Mouse (Mus musculus) cerebellum, adult 9-11 months (tissue): Measurements from ENCODE around the gene Gm9887.
"Not testable (repeated sequence)": the region's sequence is repeated elsewhere in the genome, so short reads cannot be mapped to it uniquely, and the experiment has no call there.

Experiments used
- DNase-seq: peaks from one replicate; pipeline ENCODE4 v3.0.0; 2022

Gene Gm9887

GRCm38 (mm10) chr12:69385542-69386280, 13.5 kb upstream of the Gm9887 start:
- DNase-seq: no peak

DNA sequence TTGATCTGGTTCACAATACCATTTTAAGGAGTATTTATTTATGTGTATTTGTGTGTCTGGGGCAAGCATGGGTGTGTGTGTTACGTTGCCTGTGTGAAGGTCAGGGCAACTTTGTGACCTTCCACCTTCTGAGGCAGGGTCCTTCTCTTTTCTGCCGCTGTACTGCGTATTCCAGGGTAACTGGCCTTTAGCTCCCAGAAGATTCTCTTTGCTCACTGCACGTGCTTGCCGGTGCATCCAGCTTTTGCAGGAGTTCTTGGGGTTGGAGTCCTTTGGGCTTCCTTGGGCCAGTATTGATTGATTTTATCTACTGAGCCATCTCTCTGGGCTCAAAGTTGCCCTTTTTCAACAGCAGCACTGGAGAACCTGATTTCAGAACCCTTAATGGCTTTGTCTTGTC, 12.3 kb upstream of the Gm9887 start:
- no peak for DNase-seq

DNA sequence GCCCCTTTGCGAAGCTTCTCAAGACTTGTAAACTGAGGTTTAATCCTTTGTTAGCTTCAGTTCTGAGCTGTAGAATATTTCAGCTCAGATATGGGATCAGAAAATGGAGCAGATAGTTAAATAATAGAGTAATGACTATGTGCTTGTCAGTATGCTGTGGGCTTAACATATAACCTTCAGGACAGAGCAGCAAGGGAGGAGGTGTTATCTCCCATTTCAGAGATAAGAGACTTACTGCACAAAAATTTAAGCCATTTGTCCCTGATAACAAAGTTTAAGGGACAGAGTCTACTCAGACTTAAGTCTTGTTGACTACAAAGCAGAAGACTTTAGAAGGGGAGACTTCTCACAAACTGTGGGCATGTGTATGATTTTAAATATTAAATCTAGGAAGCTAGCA, 10.6 kb upstream of the Gm9887 start:
- no peak for DNase-seq

DNA sequence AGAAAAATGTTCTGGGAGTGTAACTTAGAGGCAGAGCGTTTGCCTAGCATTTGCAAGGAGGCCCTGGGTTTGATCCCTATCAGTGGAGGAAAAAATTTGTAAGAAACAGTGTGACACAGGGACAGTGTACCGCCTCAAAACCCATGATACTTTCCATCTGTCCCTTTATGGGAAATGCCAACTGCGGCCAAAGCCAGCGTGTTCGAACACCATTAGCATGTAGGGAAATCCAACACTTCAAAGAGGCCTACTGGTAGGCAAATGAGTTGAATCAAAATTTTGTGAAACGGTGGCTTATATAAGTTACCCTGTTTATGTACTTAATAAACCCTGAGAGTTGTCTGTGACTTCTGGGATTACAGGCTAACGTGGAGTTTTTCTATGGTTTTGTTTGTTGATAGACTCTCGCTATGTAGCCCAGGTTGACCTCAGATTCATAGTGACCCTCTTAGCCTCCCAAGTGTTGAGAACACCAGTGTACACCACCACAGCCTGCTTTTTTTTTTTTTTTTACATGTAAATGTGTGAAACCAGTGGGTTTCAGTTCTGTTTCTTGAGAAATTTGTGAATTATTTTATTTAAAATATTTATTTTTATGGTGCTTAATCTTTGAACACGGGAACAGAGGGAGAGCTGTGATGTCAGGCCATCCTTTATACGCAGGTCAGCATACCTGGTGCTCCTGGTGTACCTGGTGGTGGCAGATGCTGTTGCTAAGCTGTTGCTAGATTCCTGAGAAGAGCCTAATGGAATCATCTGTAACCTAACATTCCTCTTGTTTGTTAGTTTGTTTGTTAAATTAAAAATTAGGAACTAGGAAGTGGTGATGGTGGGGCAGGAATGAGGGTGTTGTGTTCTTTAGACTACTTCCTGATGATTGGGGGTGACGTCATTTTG, 6.5 kb upstream of the Gm9887 start:
- DNase-seq: no peak

GRCm38 (mm10) chr12:69377636-69378035, 5.4 kb upstream of the Gm9887 start:
- DNase-seq: not testable (repeated sequence)

GRCm38 (mm10) chr12:69377188-69377587, 4.9 kb upstream of the Gm9887 start:
- no peak for DNase-seq

GRCm38 (mm10) chr12:69376132-69376531, 3.9 kb upstream of the Gm9887 start:
- no peak for DNase-seq

GRCm38 (mm10) chr12:69373850-69374766, 1.9 kb upstream of the Gm9887 start:
- no peak for DNase-seq

DNA sequence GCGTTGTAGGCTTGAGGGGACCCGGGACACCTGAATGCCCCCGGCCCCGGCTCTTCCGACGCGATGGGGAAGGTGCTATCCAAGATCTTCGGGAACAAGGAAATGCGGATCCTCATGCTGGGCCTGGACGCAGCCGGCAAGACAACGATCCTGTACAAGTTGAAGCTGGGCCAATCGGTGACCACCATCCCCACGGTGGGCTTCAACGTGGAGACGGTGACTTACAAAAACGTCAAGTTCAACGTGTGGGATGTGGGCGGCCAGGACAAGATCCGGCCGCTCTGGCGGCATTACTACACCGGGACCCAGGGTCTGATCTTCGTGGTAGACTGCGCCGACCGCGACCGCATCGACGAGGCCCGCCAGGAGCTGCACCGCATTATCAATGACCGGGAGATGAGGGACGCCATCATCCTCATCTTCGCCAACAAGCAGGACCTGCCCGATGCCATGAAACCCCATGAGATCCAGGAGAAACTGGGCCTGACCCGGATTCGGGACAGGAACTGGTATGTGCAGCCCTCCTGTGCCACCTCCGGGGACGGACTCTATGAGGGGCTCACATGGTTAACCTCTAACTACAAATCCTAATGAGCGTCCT, 573 bp upstream of the Gm9887 start:
- peak; percentile 62 for DNase-seq

- DNase-seq: no peak
Observed at GRCm38 (mm10) chr12:69371421-69371853, 821 bp downstream of the Gm9887 start.

GRCm38 (mm10) chr12:69370936-69371335, 1.3 kb downstream of the Gm9887 start:
- no peak for DNase-seq

GRCm38 (mm10) chr12:69367557-69367956, 4.7 kb downstream of the Gm9887 start:
- DNase-seq: no peak

GRCm38 (mm10) chr12:69366424-69366823, 5.8 kb downstream of the Gm9887 start:
- no peak for DNase-seq

DNA sequence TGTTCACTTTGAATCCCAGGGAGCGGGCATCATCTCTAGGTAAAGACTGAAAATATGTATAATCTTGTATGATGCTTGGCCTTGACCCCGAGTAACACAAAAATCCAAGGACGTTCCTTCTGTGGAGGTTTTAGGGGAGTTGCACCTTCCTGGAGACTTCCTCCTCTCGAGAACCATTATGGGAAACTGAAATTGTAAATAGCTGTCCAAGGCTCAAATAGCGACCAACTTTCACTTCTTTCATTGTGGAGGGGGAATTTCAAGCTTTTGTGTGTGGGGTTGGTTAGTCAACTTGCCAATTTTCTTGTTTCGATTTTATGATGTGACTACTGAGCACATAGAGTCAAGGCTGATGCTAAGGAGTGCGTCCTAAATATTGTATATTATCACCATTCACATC, 6.5 kb downstream of the Gm9887 start:
- no peak for DNase-seq

DNA sequence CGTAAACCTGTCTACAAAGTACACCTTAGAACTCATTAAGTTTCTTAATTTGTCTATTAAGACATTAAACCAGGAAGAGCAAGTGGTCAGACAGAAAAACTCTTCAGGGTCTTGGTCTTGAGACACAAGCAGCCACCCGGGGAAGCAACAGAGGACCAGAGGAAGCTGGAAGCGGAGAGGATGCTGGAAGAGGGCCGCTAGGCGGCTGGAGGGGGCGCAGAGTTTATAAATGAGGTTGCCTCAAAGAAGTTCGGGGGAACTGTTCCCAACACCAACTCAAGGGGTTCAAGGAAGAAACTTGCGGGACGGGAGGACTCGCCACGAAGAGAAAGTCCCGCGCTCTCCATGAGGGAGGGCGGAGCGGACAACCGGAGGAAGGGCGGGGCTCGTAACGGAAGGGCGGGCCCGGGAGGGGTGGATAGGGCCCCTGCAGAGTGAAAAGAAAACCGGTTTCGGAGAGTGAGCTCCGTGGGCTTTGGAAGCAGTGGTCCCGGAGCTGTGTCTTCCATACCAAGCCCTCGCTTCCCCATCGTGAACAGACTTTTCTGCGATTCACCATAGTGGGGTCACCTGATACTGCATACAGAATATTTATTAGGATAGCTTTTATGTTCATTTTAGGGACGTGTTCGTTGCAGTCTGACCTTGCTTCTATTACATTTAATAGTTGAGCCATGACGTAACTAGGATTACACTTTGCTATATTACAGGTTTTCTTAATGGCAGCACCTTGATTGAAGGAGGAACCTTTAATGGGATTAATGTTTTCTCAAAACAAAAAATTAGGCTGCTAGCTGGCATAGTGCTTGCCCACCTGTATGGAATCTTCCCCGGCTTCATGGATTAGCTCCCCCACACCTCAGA, 8.1 kb downstream of the Gm9887 start:
- peak; percentile 78 for DNase-seq

DNA sequence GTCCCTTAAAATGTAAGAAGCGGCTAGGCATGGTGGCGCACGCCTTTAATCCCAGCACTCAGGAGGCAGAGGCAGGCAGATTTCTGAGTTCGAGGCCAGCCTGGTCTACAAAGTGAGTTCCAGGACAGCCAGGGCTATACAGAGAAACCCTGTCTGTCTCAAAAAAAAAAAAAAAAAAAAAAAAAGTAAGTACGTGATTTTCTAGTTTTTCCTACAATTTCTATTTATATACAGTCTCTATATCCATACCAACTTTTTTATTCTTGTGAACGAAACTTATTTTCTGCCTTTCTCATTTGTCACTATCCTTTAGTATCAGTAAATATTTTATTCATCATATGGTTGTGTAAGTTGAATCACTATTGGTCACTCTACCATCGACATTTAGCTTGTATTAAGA, 9.1 kb downstream of the Gm9887 start:
- not testable (repeated sequence) for DNase-seq

DNA sequence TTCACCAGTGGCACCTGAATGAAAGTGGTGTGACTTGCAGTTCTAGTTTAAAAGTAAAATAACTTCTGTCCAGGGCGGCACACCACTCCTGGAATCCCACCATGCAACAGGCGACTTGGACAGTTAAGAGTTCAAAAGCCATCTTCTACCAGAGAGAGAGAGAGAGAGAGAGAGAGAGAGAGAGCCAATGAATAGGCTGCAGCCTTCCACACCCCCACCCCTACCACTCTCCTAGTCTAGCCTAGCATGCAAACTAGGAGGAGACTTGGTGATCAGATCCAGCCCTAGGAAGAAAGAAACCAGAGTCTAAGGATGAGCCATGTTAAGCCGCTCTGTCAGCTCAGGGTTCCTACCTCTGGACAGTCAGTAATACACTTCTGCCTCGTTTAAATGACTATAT, 9.9 kb downstream of the Gm9887 start:
- peak; percentile 26 for DNase-seq

GRCm38 (mm10) chr12:69361919-69362318, 10.3 kb downstream of the Gm9887 start:
- no peak for DNase-seq

DNA sequence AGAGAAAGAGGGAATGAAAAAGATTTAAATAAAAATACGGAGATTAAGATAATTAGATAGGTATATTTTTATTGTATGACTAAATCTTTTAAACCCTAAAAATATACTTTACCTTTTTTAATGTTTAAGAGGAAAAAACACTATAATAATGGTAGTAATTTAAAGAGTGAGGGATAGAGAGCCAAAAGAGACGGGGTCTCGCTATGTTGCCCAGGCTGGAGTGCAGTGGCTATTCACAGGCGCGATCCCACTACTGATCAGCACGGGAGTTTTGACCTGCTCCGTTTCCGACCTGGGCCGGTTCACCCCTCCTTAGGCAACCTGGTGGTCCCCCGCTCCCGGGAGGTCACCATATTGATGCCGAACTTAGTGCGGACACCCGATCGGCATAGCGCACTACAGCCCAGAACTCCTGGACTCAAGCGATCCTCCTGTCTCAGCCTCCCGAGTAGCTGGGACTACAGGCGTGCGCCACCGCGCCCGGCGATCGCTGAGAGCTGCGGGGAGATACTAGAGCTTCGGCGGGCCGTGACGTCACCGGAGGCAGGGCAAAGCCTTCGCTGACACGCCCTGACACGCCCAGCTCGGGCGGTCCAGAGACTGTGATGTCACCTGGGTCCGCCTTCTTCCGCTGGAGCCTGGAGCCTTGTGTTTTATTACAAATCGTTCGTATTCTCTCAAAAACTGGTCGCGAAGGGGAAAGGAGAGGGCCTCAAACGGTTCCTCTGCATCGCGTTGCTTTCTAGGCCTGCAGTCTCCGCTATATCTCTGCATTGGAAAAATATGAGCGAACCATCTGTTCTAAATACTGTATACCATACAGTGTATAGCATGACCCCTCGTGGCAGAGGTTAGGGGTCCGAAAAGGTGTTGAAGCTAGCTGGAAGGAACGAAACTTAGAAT, 11.0 kb downstream of the Gm9887 start:
- DNase-seq: peak; percentile 99

DNA sequence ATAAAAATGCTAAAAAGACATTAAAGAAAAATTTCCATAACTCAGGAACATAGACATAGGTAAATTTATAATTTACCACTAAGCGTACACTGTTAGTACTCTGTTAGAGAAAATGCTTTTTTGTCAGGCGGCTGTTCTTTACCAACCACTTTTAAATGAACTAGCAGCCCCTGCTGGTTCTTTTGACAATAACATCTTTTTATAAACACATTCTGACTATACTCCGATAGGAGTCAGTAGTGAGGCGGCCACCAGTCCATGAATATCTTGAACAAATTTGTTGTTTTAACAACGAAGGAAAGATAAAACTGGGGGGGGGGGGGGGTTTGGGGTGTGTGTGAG, 11.6 kb downstream of the Gm9887 start:
- DNase-seq: peak; percentile 77

- no peak for DNase-seq
Observed at GRCm38 (mm10) chr12:69357300-69357646, 15.0 kb downstream of the Gm9887 start.
